In the genomic region with DNA sequence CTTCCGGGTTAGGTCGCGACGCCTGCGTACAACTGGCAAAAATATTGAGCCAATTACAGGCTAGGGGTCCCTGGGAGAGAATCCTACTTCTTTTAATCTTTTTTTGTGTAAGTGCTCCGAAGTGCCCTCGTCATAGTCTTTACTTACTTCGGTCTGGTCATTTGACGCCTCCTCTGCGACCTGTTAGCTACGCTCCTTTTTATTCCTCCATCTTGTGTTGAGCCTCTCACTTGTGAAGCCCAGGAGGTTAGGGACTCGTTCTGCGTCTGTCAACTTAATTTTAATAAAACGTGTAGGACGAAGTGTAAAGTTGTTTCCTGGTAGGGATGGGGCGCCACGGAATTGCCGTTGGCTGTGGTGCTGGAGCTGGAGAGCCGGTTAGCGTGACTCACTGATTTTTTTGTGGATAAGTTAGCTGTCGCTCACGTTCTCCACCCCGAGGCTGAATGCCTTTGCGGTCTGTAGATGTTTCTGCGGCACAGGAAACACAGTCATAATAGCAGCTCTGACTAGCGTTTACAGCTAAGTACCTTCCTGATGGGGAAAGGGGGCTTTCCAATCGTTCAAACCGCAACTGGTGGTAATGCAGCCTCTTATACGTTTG, we compare ENCODE assay signal across 8 mouse cellular contexts. TPM values are rescaled to one million over a fixed set of nuclear protein-coding genes. Genes with fewer than 3 reads are reported as not detected.
DNase-seq lines count a peak whose midpoint lies in the region; ATAC-seq and TF ChIP-seq lines count a peak whose summit lies in the region.

No protein-coding gene starts in this region.

- peak overlapping the region; percentile 90 for H3K4me3 ChIP-seq in left cerebral cortex, adult 2 months

- TF ChIP-seq CTCF in left cerebral cortex, adult 2 months (IDR thresholded peaks at IDR 0.05): no peak

- DNase-seq in left cerebral cortex, adult 2 months (ENCODE audit: extremely low spot score in 1 of 2, low spot score in 2 of 2): peak; percentile 50 to 69
- DNase-seq in left cerebral cortex, adult 11 months (ENCODE audit: low spot score): no peak
- DNase-seq in c-Kit-positive CD71-negative TER-119-negative erythroid progenitor cells, embryonic 14.5 days (ENCODE audit: low read depth): peak; percentile 84
- DNase-seq in gastrocnemius, postnatal 14 days: peak; percentile 41
- DNase-seq in kidney, postnatal 25 days: peak; percentile 54 to 72
- peak; percentile 40 for DNase-seq in right cerebral cortex, postnatal 4 days
- peak; percentile 72 to 77 for DNase-seq in urinary bladder, postnatal 36 days (ENCODE audit: low spot score in 2 of 2)

- intact Hi-C loops in left cerebral cortex, adult 2 months (cut with DNase I): loop anchor here (2.0 to 10.0 kb wide), 6 partner anchors 74 to 882 kb away; a partner anchor contains a TSS
- intact Hi-C loops in gastrocnemius, postnatal 14 days (cut with DNase I; ENCODE audit: low total_unique reads): no loop called here

- peak; percentile 28 for ATAC-seq in megakaryocyte, adult 5-6 weeks (ENCODE audit: poor library complexity, severe bottlenecking)

- peak overlapping the region; percentile 99 for H3K27ac ChIP-seq in left cerebral cortex, adult 2 months

RNA-seq across cellular contexts. Expression of a gene that starts 0.4 kb away (rescaled TPM):
- total RNA-seq in left cerebral cortex, adult 2 months (2021): 1 to 10 TPM; 1.4 to 1.5 TPM
- total RNA-seq in gastrocnemius, postnatal 14 days (2021): under 1 TPM; 0.49 to 0.68 TPM
- total RNA-seq in megakaryocyte, adult 5-6 weeks (2015): 29.7 and 33.0 TPM in 2 replicates
- total RNA-seq in megakaryocyte, adult 5-6 weeks (2017): 26.4 and 27.2 TPM in 2 replicates

RNA-seq across cellular contexts. Expression of a gene that starts 0.5 kb away (rescaled TPM):
- 10 to 100 TPM; 89.2 to 97.0 TPM for total RNA-seq in left cerebral cortex, adult 2 months (2021)
- total RNA-seq in gastrocnemius, postnatal 14 days (2021): 10 to 100 TPM; 61.0 to 64.6 TPM
- 56.9 and 61.3 TPM in 2 replicates for total RNA-seq in megakaryocyte, adult 5-6 weeks (2015)
- 72.9 and 88.1 TPM in 2 replicates for total RNA-seq in megakaryocyte, adult 5-6 weeks (2017)

RNA-seq across cellular contexts. Expression of a gene that starts 31.0 kb away (rescaled TPM):
- 1 to 10 TPM; 2.3 to 4.0 TPM for total RNA-seq in left cerebral cortex, adult 2 months (2021)
- 1 to 10 TPM; 2.3 to 4.3 TPM for total RNA-seq in gastrocnemius, postnatal 14 days (2021)
- 4.1 and 5.0 TPM in 2 replicates for total RNA-seq in megakaryocyte, adult 5-6 weeks (2015)
- total RNA-seq in megakaryocyte, adult 5-6 weeks (2017): 1.5 and 2.5 TPM in 2 replicates

RNA-seq across cellular contexts. Expression of a gene that starts 50.1 kb away (rescaled TPM):
- total RNA-seq in left cerebral cortex, adult 2 months (2021): not detected
- total RNA-seq in gastrocnemius, postnatal 14 days (2021): not detected
- not detected in 2 replicates for total RNA-seq in megakaryocyte, adult 5-6 weeks (2015)
- total RNA-seq in megakaryocyte, adult 5-6 weeks (2017): not detected in 2 replicates

Comparison
In these comparisons a context has a peak if more than half of its experiments do, and no peak if none do; other contexts are left out.
1. RNA of a gene that starts 0.4 kb away (total RNA-seq): 26.4 to 33.0 TPM in megakaryocyte, adult 5-6 weeks; 1.4 to 1.5 TPM in left cerebral cortex, adult 2 months and 0.49 to 0.68 TPM in gastrocnemius, postnatal 14 days; every median in the first group is over 10 times any median in the second.